Mouse (Mus musculus) G1E (cell line): ENCODE data around the gene Upk3bl.

ENCODE experiments used
- CTCF ChIP-seq: IDR thresholded peaks from 2 replicates; pipeline ENCODE4 v1.5.1; 2012; ENCODE audit warnings: low read depth, low read length, inconsistent platforms, mixed read lengths
- GATA1 ChIP-seq: IDR thresholded peaks from 2 replicates; pipeline ENCODE4 v1.6.1; 2012; ENCODE audit warnings: borderline replicate concordance, low read length, inconsistent platforms, mixed read lengths
- TAL1 ChIP-seq: conservative IDR thresholded peaks from 2 replicates; pipeline ENCODE4 v1.6.1; 2012; ENCODE audit warnings: low read depth, low read length, inconsistent platforms, mixed read lengths

- no peak for TF ChIP-seq CTCF
- TF ChIP-seq GATA1 = no peak
- TF ChIP-seq TAL1 = no peak
Observed at GRCm38 (mm10) chr5:136036667-136037066, 17.6 kb upstream of the Upk3bl start.
